Mouse (Mus musculus) hindbrain, embryonic 14.5 days (tissue): Measurements from ENCODE around the gene Catsperd. TPM values are rescaled to one million over a fixed set of nuclear protein-coding genes. Genes with fewer than 3 reads are reported as not detected.

Experiments
- ATAC-seq: fragments of 200-750 bp; cut with Nextera tagmentation; 2 replicates; pipeline ENCODE4 v1.8.0; 2017; ENCODE audit warnings: moderate number of reproducible peaks, mild to moderate bottlenecking, moderate TSS enrichment, moderate library complexity; ENCODE audit not compliant: low FRiP score
- DNase-seq: peaks from one replicate; pipeline ENCODE4 v3.0.0-alpha.2; 2015; ENCODE audit warnings: low spot score
- H3K27ac ChIP-seq: fragments of 300-500 bp; sonication (generic); 2 replicates; pipeline ENCODE4 v1.5.1; 2014; ENCODE audit warnings: mild to moderate bottlenecking, moderate library complexity
- H3K27me3 ChIP-seq: fragments of 300-500 bp; sonication (generic); 2 replicates; pipeline ENCODE4 v1.6.1; 2014; ENCODE audit warnings: mild to moderate bottlenecking, low read length, mixed read lengths; ENCODE audit not compliant: control insufficient read depth, insufficient read depth
- H3K36me3 ChIP-seq: fragments of 300-500 bp; sonication (generic); replicated peaks from 2 replicates; pipeline ENCODE4 v1.6.1; 2014; ENCODE audit not compliant: control insufficient read depth, insufficient read depth
- H3K4me1 ChIP-seq: fragments of 300-500 bp; sonication (generic); replicated peaks from 2 replicates; pipeline ENCODE4 v1.6.1; 2014; ENCODE audit warnings: antibody characterized with exemption, low read length, mixed read lengths; ENCODE audit not compliant: control insufficient read depth, insufficient read depth
- H3K4me2 ChIP-seq: fragments of 300-500 bp; sonication (generic); replicated peaks from 2 replicates; pipeline ENCODE4 v1.6.1; 2014; ENCODE audit warnings: mild to moderate bottlenecking, moderate library complexity
- H3K4me3 ChIP-seq: fragments of 300-500 bp; sonication (generic); replicated peaks from 2 replicates; pipeline ENCODE4 v1.5.1; 2014; ENCODE audit warnings: mild to moderate bottlenecking, low read length
- H3K9ac ChIP-seq: fragments of 300-500 bp; sonication (generic); 2 replicates; pipeline ENCODE4 v1.6.1; 2014
- H3K9me3 ChIP-seq: fragments of 300-500 bp; sonication (generic); 2 replicates; pipeline ENCODE4 v1.6.1; 2016; ENCODE audit warnings: low read length; ENCODE audit not compliant: control insufficient read depth
- WGBS: fragments of 180-500 bp; shearing (Covaris S2); extraction: QIAGEN DNeasy Blood & Tissue Kit; methylation state at CpG from one replicate; pipeline ENCODE4 v1.1.7; 2014; 5-methylcytosine and 5-hydroxymethylcytosine counted together
- polyA plus RNA-seq: library from polyadenylated mRNA; unstranded; fragments of >200 nt; fragmentation: Nextera tagmentation; extraction: Ambion mirVana; gene quantifications from 2 replicates; pipeline ENCODE4 v1.2.1, GENCODE M21; 2014

Catsperd gene
- polyA plus RNA-seq, 1 experiment from 2014 or later, result 1.5 TPM

DNA sequence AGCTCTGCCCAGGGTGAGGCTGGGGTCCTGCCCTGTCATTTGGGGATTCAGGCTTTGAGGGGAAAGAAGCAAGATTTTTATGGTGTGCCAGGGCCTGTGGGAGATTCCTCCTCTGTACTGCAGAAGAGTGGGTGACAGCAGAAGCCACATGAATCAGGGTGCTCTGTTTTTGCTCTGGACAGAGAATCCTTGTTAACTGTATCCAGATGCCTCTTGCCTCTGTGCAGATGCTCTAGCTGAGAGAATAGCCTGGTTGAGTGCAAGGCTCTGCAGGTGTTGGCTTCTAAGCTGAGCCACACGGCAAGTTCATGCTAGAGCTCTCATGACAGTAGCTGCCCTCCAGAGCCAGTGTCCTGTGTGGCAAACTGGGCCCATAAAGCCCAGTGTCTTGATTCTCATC, 65.5 kb downstream of the Catsperd start:
- H3K4me2 ChIP-seq, result no peak overlapping the region
- H3K4me1 ChIP-seq, result peaks cover 10% of the 10 kb centered on the region; the same call in 1 of the 2 replicates
- H3K4me3 ChIP-seq, result no peak overlapping the region
- DNase-seq (no peak), ATAC-seq (no peak)
- H3K9ac ChIP-seq, result no peak overlapping the region
- peaks cover 68% of the 10 kb centered on the region for H3K36me3 ChIP-seq
- no peaks in the 10 kb centered on the region for H3K9me3 ChIP-seq
- H3K27me3 ChIP-seq, result no peaks in the 10 kb centered on the region
- H3K27ac ChIP-seq, result peak overlapping the region; percentile 34; the same call in 1 of the 2 replicates
- WGBS, result 42% methylated on average over 1 of the region's 1 CpGs

- H3K9ac ChIP-seq, result no peak overlapping the region
- H3K4me1 ChIP-seq, result peaks cover 10% of the 10 kb centered on the region; the same call in 1 of the 2 replicates
- no peaks in the 10 kb centered on the region for H3K27me3 ChIP-seq
- no peaks in the 10 kb centered on the region for H3K9me3 ChIP-seq
- ATAC-seq (peak; percentile 39), DNase-seq (peak; percentile 70)
- 43% methylated on average over 6 of the region's 6 CpGs for WGBS
- no peak overlapping the region for H3K4me2 ChIP-seq
- H3K4me3 ChIP-seq, result no peak overlapping the region
- H3K36me3 ChIP-seq, result peaks cover 68% of the 10 kb centered on the region
- peak overlapping the region; percentile 34; the same call in 1 of the 2 replicates for H3K27ac ChIP-seq
These were observed 65.9 kb downstream of the Catsperd start for GRCm38 (mm10) chr17:56693851-56694310.

GRCm38 (mm10) chr17:56700451-56700850, 72.5 kb downstream of the Catsperd start:
- no peak for ATAC-seq
- H3K27ac ChIP-seq, result no peak overlapping the region
- no peaks in the 10 kb centered on the region for H3K9me3 ChIP-seq
- no peak for DNase-seq
- no peaks in the 10 kb centered on the region for H3K4me1 ChIP-seq
- H3K4me2 ChIP-seq, result no peak overlapping the region
- WGBS, result 86% methylated on average over 2 of the region's 2 CpGs
- peaks cover 92% of the 10 kb centered on the region for H3K36me3 ChIP-seq
- no peak overlapping the region for H3K4me3 ChIP-seq
- H3K9ac ChIP-seq, result no peak overlapping the region
- H3K27me3 ChIP-seq, result no peaks in the 10 kb centered on the region

DNA sequence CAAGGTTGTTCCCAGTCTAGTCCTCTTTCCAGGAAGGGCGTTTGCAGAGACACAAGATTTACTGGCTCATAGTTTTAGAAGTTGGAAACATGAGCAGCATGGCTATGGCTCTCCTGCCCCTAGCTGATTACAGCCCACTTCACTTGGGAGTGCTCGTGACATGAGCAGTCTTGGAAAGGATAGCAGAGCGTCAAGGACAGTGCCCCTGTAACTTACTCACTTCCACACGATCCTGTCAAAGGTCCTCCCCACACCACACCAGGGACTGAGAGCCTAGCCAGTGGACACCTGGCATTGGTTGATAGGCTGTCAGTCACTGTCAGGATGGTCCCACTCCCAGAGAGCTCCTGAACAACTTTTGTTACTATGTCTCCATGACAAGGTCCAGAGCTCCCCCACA, 75.1 kb downstream of the Catsperd start:
- ATAC-seq (no peak), DNase-seq (no peak)
- Histone ChIP-seq H3K9ac (no peak overlapping the region), H3K4me3 (no peak overlapping the region), H3K27ac (no peak overlapping the region), H3K36me3 (peaks cover 96% of the 10 kb centered on the region), H3K27me3 (no peaks in the 10 kb centered on the region), H3K4me1 (no peaks in the 10 kb centered on the region), H3K4me2 (no peak overlapping the region), H3K9me3 (no peaks in the 10 kb centered on the region)
- 95% methylated on average over 4 of the region's 4 CpGs for WGBS

GRCm38 (mm10) chr17:56706515-56706914, 78.6 kb downstream of the Catsperd start:
- ATAC-seq, result no peak
- no peak overlapping the region for H3K9ac ChIP-seq
- H3K27ac ChIP-seq, result no peak overlapping the region
- WGBS, result 94% methylated on average over 1 of the region's 1 CpGs
- H3K27me3 ChIP-seq, result no peaks in the 10 kb centered on the region
- no peak overlapping the region for H3K4me2 ChIP-seq
- DNase-seq, result no peak
- H3K9me3 ChIP-seq, result no peaks in the 10 kb centered on the region
- peaks cover 96% of the 10 kb centered on the region for H3K36me3 ChIP-seq
- no peaks in the 10 kb centered on the region for H3K4me1 ChIP-seq
- H3K4me3 ChIP-seq, result no peak overlapping the region

GRCm38 (mm10) chr17:56708692-56709091, 80.7 kb downstream of the Catsperd start:
- H3K36me3 ChIP-seq, result peaks cover 96% of the 10 kb centered on the region
- ATAC-seq (peak; percentile 18; the same call in 1 of the 2 replicates), DNase-seq (no peak)
- no peak overlapping the region for H3K4me2 ChIP-seq
- no peak overlapping the region for H3K9ac ChIP-seq
- WGBS, result 74% methylated on average over 4 of the region's 4 CpGs
- H3K4me1 ChIP-seq, result no peaks in the 10 kb centered on the region
- no peaks in the 10 kb centered on the region for H3K27me3 ChIP-seq
- H3K4me3 ChIP-seq, result no peak overlapping the region
- H3K9me3 ChIP-seq, result no peaks in the 10 kb centered on the region
- H3K27ac ChIP-seq, result no peak overlapping the region

DNA sequence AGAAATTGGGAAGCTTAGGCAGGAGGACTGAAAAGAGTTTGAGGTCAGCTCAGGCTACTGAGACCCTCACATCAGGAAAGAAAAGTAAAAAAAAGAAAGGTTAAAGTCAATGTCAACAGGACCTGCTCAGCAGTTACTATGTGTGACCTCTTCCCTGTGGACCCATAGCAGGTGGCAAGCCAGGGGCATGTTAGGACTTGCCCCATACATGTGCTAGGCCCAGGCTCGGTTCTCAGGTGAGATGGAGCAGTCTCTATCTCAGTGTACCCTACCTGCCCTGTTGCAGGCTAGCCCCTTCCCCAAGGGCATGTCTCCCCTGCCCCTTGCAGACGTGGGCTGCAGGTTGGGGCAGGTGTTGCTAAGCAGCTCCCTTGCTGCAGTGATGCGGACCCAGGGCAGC, 81.8 kb downstream of the Catsperd start:
- Histone ChIP-seq H3K36me3 (peaks cover 90% of the 10 kb centered on the region), H3K27me3 (no peaks in the 10 kb centered on the region), H3K9ac (no peak overlapping the region), H3K4me2 (no peak overlapping the region), H3K9me3 (no peaks in the 10 kb centered on the region), H3K4me1 (no peaks in the 10 kb centered on the region), H3K27ac (no peak overlapping the region), H3K4me3 (no peak overlapping the region)
- ATAC-seq, result no peak
- no peak for DNase-seq
- 91% methylated on average over 3 of the region's 3 CpGs for WGBS

Other genes with a start within 250 kb of the Catsperd start
- 272 and 276 TPM in 2 replicates for gene Ptprs, start 151.7 kb upstream of the Catsperd start, polyA plus RNA-seq
- gene Znrf4, start 115.7 kb upstream of the Catsperd start, polyA plus RNA-seq, result not detected in 2 replicates
- gene Gm20219, start 73.8 kb upstream of the Catsperd start, polyA plus RNA-seq, result 0.65 and 1.3 TPM in 2 replicates
- gene Safb2, start 43.6 kb upstream of the Catsperd start, polyA plus RNA-seq, result 47.5 and 49.6 TPM in 2 replicates
- gene Safb, start 43.3 kb upstream of the Catsperd start, polyA plus RNA-seq, result 75.7 and 75.8 TPM in 2 replicates
- gene 2410015M20Rik, start 18.4 kb upstream of the Catsperd start, polyA plus RNA-seq, result 179 and 193 TPM in 2 replicates
- 1,005 and 1,263 TPM in 2 replicates for gene Rpl36, start 14.7 kb upstream of the Catsperd start, polyA plus RNA-seq
- gene Lonp1, start 1.3 kb upstream of the Catsperd start, polyA plus RNA-seq, result 45.0 and 45.4 TPM in 2 replicates
- gene Ranbp3, start 45.2 kb downstream of the Catsperd start, polyA plus RNA-seq, result 91.8 and 101 TPM in 2 replicates
- 577 and 678 TPM in 2 replicates for gene Ndufa11, start 89.6 kb downstream of the Catsperd start, polyA plus RNA-seq
- 15.9 and 22.9 TPM in 2 replicates for gene Vmac, start 89.9 kb downstream of the Catsperd start, polyA plus RNA-seq
- 2.8 and 3.8 TPM in 2 replicates for gene Nrtn, start 129.4 kb downstream of the Catsperd start, polyA plus RNA-seq
- 76.9 and 81.9 TPM in 2 replicates for gene Dus3l, start 136.6 kb downstream of the Catsperd start, polyA plus RNA-seq
- gene Prr22, start 142.1 kb downstream of the Catsperd start, polyA plus RNA-seq, result 0.76 and 0.78 TPM in 2 replicates
- 3.3 and 4.3 TPM in 2 replicates for gene Rfx2, start 202.9 kb downstream of the Catsperd start, polyA plus RNA-seq
- not detected in 2 replicates for gene Acsbg2, start 246.3 kb downstream of the Catsperd start, polyA plus RNA-seq
- gene 1700061G19Rik, start 247.3 kb downstream of the Catsperd start, polyA plus RNA-seq, result 0.31 and 0.41 TPM in 2 replicates